Mouse (Mus musculus): ENCODE results near the gene Gm266. TPM values are rescaled to one million over a fixed set of nuclear protein-coding genes. Genes with fewer than 3 reads are reported as not detected.

Gene Gm266
- polyA plus RNA-seq, 1 experiment, result not detected

DNA sequence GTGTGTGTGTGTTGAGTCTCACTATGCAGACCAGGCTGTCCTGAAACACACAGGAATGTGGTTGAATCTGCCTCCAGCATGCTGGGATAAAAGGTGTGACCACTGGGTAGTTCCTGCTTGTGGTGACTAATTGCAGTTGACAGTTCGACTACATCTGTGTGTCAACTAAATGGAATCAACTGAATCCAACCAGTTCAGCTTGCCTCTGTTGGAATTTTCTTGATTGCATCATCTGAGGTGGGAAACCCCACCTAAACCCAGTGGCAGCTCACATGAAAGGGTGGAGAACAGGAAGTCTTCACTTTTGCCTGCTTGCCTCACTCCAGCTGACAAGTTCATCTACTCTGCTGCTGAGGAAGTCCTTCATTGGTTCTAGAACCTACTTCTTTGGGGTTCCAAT lies 14.5 kb downstream of the Gm266 start:
- no peak overlapping the region for H3K27ac ChIP-seq (ENCODE audit: insufficient read depth, low read depth, low read length)
- 79% methylated on average over 1 of the region's 1 CpGs for WGBS
- H3K4me3 ChIP-seq (ENCODE audit: insufficient read depth, low read depth, low read length), result no peak overlapping the region
- no peak for TF ChIP-seq POLR2A (IDR thresholded peaks at IDR 0.05; ENCODE audit: insufficient read depth, low read depth, low read length)
- peaks cover 9% of the 10 kb centered on the region for H3K4me1 ChIP-seq (ENCODE audit: control insufficient read depth, insufficient read depth, low read length)

GRCm38 (mm10) chr12:111469507-111469906 lies 16.1 kb downstream of the Gm266 start:
- H3K27ac ChIP-seq (ENCODE audit: insufficient read depth, low read depth, low read length), result no peak overlapping the region
- no peak overlapping the region for H3K4me3 ChIP-seq (ENCODE audit: insufficient read depth, low read depth, low read length)
- TF ChIP-seq POLR2A (IDR thresholded peaks at IDR 0.05; ENCODE audit: insufficient read depth, low read depth, low read length) (no peak), CTCF (IDR thresholded peaks at IDR 0.05; ENCODE audit: insufficient read depth, low read depth, low read length) (peak; percentile 64)
- H3K4me1 ChIP-seq (ENCODE audit: control insufficient read depth, insufficient read depth, low read length), result peaks cover 3% of the 10 kb centered on the region
- WGBS, result 11% methylated on average over 8 of the region's 8 CpGs

DNA sequence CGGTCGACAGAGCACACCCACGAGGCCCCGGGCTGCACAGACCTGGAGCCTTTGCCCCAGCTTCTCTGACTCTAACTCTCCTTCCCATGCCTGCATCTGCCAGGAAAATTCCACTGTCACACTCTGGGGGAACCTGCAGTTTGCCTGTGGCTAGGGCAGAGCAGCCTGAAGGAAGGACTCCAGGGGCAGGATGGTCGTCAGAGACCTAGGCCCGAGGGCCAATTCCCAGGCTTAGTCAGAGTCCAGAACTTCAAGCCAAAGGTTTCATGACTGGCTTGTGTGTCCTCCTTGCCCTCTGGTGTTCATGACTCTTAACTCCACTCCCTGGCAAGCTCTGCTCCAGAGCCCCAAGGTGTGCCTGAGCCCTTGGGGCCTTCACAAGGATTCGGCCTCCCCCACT lies 17.4 kb downstream of the Gm266 start:
- no peak overlapping the region for H3K4me3 ChIP-seq (ENCODE audit: insufficient read depth, low read depth, low read length)
- WGBS, result 71% methylated on average over 7 of the region's 7 CpGs
- TF ChIP-seq CTCF (IDR thresholded peaks at IDR 0.05; ENCODE audit: insufficient read depth, low read depth, low read length), result no peak
- TF ChIP-seq POLR2A (IDR thresholded peaks at IDR 0.05; ENCODE audit: insufficient read depth, low read depth, low read length), result no peak

GRCm38 (mm10) chr12:111466369-111466768 lies 19.3 kb downstream of the Gm266 start:
- Histone ChIP-seq H3K4me1 (ENCODE audit: control insufficient read depth, insufficient read depth, low read length) (no peaks in the 10 kb centered on the region; the same call in 1 of the 2 replicates), H3K4me3 (ENCODE audit: insufficient read depth, low read depth, low read length) (no peak overlapping the region), H3K27ac (ENCODE audit: insufficient read depth, low read depth, low read length) (no peak overlapping the region)
- 97% methylated on average over 3 of the region's 3 CpGs for WGBS
- TF ChIP-seq CTCF (IDR thresholded peaks at IDR 0.05; ENCODE audit: insufficient read depth, low read depth, low read length) (no peak), POLR2A (IDR thresholded peaks at IDR 0.05; ENCODE audit: insufficient read depth, low read depth, low read length) (no peak)

More for the DNA sequence above, 17.4 kb downstream of the Gm266 start:
- H3K27ac ChIP-seq (ENCODE audit: insufficient read depth, low read depth, low read length), result no peak overlapping the region
- H3K4me1 ChIP-seq (ENCODE audit: control insufficient read depth, insufficient read depth, low read length), result no peaks in the 10 kb centered on the region; the same call in 1 of the 2 replicates

- no peak overlapping the region for H3K27ac ChIP-seq (ENCODE audit: insufficient read depth, low read depth, low read length)
- H3K4me3 ChIP-seq (ENCODE audit: insufficient read depth, low read depth, low read length), result no peak overlapping the region
- H3K4me1 ChIP-seq (ENCODE audit: control insufficient read depth, insufficient read depth, low read length), result no peaks in the 10 kb centered on the region
- 90% methylated on average over 7 of the region's 7 CpGs for WGBS
- TF ChIP-seq CTCF (IDR thresholded peaks at IDR 0.05; ENCODE audit: insufficient read depth, low read depth, low read length), result no peak
- no peak for TF ChIP-seq POLR2A (IDR thresholded peaks at IDR 0.05; ENCODE audit: insufficient read depth, low read depth, low read length)
Measured at GRCm38 (mm10) chr12:111463570-111463969, 22.1 kb downstream of the Gm266 start.

- TF ChIP-seq POLR2A (IDR thresholded peaks at IDR 0.05; ENCODE audit: insufficient read depth, low read depth, low read length), result no peak
- TF ChIP-seq CTCF (IDR thresholded peaks at IDR 0.05; ENCODE audit: insufficient read depth, low read depth, low read length), result no peak
- H3K4me3 ChIP-seq (ENCODE audit: insufficient read depth, low read depth, low read length), result no peak overlapping the region
- no peak overlapping the region for H3K27ac ChIP-seq (ENCODE audit: insufficient read depth, low read depth, low read length)
- 0 out of 2 replicates have a peak, but pooled peaks cover 5% of the 10 kb centered on the region for H3K4me1 ChIP-seq (ENCODE audit: control insufficient read depth, insufficient read depth, low read length)
- WGBS, result 93% methylated on average over 1 of the region's 1 CpGs
Measured at GRCm38 (mm10) chr12:111457742-111458141, 27.9 kb downstream of the Gm266 start.

- no peak overlapping the region for H3K4me3 ChIP-seq (ENCODE audit: insufficient read depth, low read depth, low read length)
- no peak for TF ChIP-seq POLR2A (IDR thresholded peaks at IDR 0.05; ENCODE audit: insufficient read depth, low read depth, low read length)
- TF ChIP-seq CTCF (IDR thresholded peaks at IDR 0.05; ENCODE audit: insufficient read depth, low read depth, low read length), result no peak
- no peak overlapping the region for H3K27ac ChIP-seq (ENCODE audit: insufficient read depth, low read depth, low read length)
- H3K4me1 ChIP-seq (ENCODE audit: control insufficient read depth, insufficient read depth, low read length), result peaks cover 8% of the 10 kb centered on the region
- WGBS, result 76% methylated on average over 8 of the region's 8 CpGs
Measured at GRCm38 (mm10) chr12:111455860-111456259, 29.8 kb downstream of the Gm266 start.

GRCm38 (mm10) chr12:111455311-111455846 lies 30.2 kb downstream of the Gm266 start:
- H3K4me1 ChIP-seq (ENCODE audit: control insufficient read depth, insufficient read depth, low read length), result peaks cover 13% of the 10 kb centered on the region
- WGBS, result 88% methylated on average over 12 of the region's 12 CpGs

DNA sequence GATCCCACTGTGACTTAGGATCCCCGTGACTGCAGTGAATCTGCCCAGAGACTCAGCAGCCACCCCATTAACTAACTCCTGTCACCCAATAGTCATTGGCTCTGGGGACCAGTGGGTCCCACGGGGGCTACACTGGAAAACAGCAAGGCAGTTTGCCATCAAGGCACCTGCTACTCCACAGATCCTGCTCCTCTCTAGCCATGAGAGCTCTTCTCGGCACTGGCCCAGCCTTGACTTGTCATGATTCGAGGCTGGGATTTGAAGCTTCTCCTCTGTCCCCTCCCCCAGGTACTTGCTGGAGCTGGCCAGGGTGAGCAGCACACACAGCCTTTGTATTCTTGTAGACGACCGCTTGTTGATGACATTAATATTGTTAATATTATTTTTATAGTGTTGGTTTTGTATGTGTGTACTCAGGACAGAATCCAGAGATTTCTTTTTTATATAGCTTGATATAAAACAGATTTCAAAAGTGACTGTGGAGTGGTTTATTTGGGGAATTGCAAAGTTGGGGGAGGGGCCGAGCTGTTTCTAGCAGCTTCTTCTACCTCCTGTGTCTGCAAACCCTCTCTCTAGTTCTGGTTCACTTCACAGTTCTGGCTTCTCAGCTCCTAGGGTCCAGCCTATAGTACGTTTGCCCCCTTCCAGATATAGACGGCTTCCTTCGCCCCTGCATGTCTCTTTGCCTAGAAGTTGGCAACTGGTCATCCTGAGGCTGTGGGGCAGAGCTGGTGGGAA lies 30.9 kb downstream of the Gm266 start:
- no peak overlapping the region for H3K4me3 ChIP-seq (ENCODE audit: insufficient read depth, low read depth, low read length)
- TF ChIP-seq POLR2A (IDR thresholded peaks at IDR 0.05; ENCODE audit: insufficient read depth, low read depth, low read length), result no peak
- no peak for TF ChIP-seq CTCF (IDR thresholded peaks at IDR 0.05; ENCODE audit: insufficient read depth, low read depth, low read length)
- 84% methylated on average over 10 of the region's 10 CpGs for WGBS
- H3K27ac ChIP-seq (ENCODE audit: insufficient read depth, low read depth, low read length), result no peak overlapping the region
- peaks cover 19% of the 10 kb centered on the region for H3K4me1 ChIP-seq (ENCODE audit: control insufficient read depth, insufficient read depth, low read length)

More at GRCm38 (mm10) chr12:111455311-111455846, 30.2 kb downstream of the Gm266 start:
- no peak overlapping the region for H3K27ac ChIP-seq (ENCODE audit: insufficient read depth, low read depth, low read length)
- TF ChIP-seq POLR2A (IDR thresholded peaks at IDR 0.05; ENCODE audit: insufficient read depth, low read depth, low read length) (no peak), CTCF (IDR thresholded peaks at IDR 0.05; ENCODE audit: insufficient read depth, low read depth, low read length) (no peak)
- no peak overlapping the region for H3K4me3 ChIP-seq (ENCODE audit: insufficient read depth, low read depth, low read length)

All from olfactory bulb, adult 2 months (tissue).